In the genomic region with DNA sequence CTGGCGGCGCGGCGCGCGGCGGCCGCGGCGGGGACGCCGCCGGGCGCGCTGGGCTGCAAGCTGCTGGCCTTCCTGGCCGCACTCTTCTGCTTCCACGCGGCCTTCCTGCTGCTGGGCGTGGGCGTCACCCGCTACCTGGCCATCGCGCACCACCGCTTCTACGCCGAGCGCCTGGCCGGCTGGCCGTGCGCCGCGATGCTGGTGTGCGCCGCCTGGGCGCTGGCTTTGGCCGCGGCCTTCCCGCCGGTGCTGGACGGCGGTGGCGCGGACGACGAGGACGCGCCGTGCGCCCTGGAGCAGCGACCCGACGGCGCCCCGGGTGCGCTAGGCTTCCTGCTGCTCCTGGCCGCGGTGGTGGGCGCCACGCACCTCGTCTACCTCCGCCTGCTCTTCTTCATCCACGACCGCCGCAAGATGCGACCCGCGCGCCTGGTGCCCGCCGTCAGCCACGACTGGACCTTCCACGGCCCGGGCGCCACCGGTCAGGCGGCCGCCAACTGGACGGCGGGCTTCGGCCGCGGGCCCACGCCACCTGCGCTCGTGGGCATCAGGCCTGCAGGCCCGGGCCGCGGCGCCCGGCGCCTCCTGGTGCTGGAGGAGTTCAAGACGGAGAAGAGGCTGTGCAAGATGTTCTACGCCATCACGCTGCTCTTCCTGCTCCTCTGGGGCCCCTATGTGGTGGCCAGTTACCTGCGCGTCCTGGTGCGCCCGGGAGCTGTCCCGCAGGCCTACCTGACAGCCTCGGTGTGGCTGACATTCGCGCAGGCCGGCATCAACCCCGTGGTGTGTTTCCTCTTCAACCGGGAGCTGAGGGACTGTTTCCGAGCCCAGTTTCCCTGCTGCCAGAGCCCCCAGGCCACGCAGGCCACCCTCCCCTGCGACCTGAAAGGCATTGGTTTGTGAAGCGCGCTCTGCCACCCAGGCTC, we compare ENCODE assay signal across 8 mouse cellular contexts. TPM values are rescaled to one million over a fixed set of nuclear protein-coding genes. Genes with fewer than 3 reads are reported as not detected.
DNase-seq lines count a peak whose midpoint lies in the region; ATAC-seq and TF ChIP-seq lines count a peak whose summit lies in the region.

No protein-coding gene starts in this region.

- no peak for TF ChIP-seq EP300 in heart, postnatal 0 days (IDR thresholded peaks at IDR 0.05; ENCODE audit: low read depth)

- H3K27ac ChIP-seq in heart, embryonic 10.5 days, result peak overlapping the region; percentile 87
- no peak overlapping the region for H3K27ac ChIP-seq in heart, postnatal 0 days (ENCODE audit: low read depth)
- no peak overlapping the region for H3K27ac ChIP-seq in liver, embryonic 11.5 days (ENCODE audit: low read depth, low read length)
- H3K27ac ChIP-seq in olfactory bulb, adult 2 months (ENCODE audit: insufficient read depth, low read depth, low read length), result peak overlapping the region; percentile 95

- no peak for DNase-seq in heart, embryonic 10.5 days (ENCODE audit: low spot score)
- no peak for DNase-seq in heart, adult 9 months (ENCODE audit: low spot score in 2 of 2)
- peak; percentile 13 for DNase-seq in Muller cell, postnatal 12 days (ENCODE audit: inconsistent ontology term)
- DNase-seq in cerebellum, postnatal 36 days, result peak; percentile 43 to 57
- DNase-seq in heart, postnatal 0 days (ENCODE audit: low spot score), result no peak
- no peak for DNase-seq in liver, embryonic 11.5 days (ENCODE audit: low spot score)
- DNase-seq in spleen, adult 18-20 months, result no peak

- 1% methylated on average over 110 of the region's 110 CpGs for WGBS in heart, embryonic 10.5 days
- 3% methylated on average over 109 of the region's 110 CpGs for WGBS in heart, postnatal 0 days
- 3% methylated on average over 99 of the region's 110 CpGs for WGBS in liver, embryonic 11.5 days
- 3% methylated on average over 110 of the region's 110 CpGs for WGBS in olfactory bulb, adult 2 months

- H3K9me3 ChIP-seq in heart, embryonic 10.5 days, result no peaks in the 10 kb centered on the region
- no peaks in the 10 kb centered on the region for H3K9me3 ChIP-seq in heart, postnatal 0 days (replicated peaks; ENCODE audit: control insufficient read depth, low read length)
- no peaks in the 10 kb centered on the region for H3K9me3 ChIP-seq in liver, embryonic 11.5 days (ENCODE audit: control insufficient read depth, low read length)

- TF ChIP-seq CTCF in heart, postnatal 0 days (IDR thresholded peaks at IDR 0.05; ENCODE audit: low read depth), result no peak
- no peak for TF ChIP-seq CTCF in olfactory bulb, adult 2 months (IDR thresholded peaks at IDR 0.05; ENCODE audit: insufficient read depth, low read depth, low read length)

- H3K4me2 ChIP-seq in heart, postnatal 0 days (ENCODE audit: low read depth, low read length), result peak overlapping the region; percentile 95
- H3K4me2 ChIP-seq in liver, embryonic 11.5 days, result peak overlapping the region; percentile 76

- H3K4me1 ChIP-seq in heart, embryonic 10.5 days, result peaks cover 18% of the 10 kb centered on the region
- no peaks in the 10 kb centered on the region for H3K4me1 ChIP-seq in heart, postnatal 0 days (ENCODE audit: control insufficient read depth, insufficient read depth)
- peaks cover 3% of the 10 kb centered on the region; the same call in 1 of the 2 replicates for H3K4me1 ChIP-seq in liver, embryonic 11.5 days (replicated peaks; ENCODE audit: control insufficient read depth, insufficient read depth, low read length)
- H3K4me1 ChIP-seq in olfactory bulb, adult 2 months (ENCODE audit: control insufficient read depth, insufficient read depth, low read length), result peaks cover 12% of the 10 kb centered on the region

- H3K4me3 ChIP-seq in heart, embryonic 10.5 days, result peak overlapping the region; percentile 82
- peak overlapping the region; percentile 80 for H3K4me3 ChIP-seq in heart, postnatal 0 days (ENCODE audit: low read depth, low read length)
- H3K4me3 ChIP-seq in liver, embryonic 11.5 days (ENCODE audit: low read depth, low read length), result peak overlapping the region; percentile 63
- H3K4me3 ChIP-seq in olfactory bulb, adult 2 months (ENCODE audit: insufficient read depth, low read depth, low read length), result peak overlapping the region; percentile 97

- H3K27me3 ChIP-seq in heart, embryonic 10.5 days (ENCODE audit: insufficient read depth, poor library complexity, severe bottlenecking), result peaks cover 94% of the 10 kb centered on the region
- H3K27me3 ChIP-seq in heart, postnatal 0 days (ENCODE audit: control insufficient read depth, insufficient read depth, low read length), result peaks cover 89% of the 10 kb centered on the region
- H3K27me3 ChIP-seq in liver, embryonic 11.5 days (replicated peaks; ENCODE audit: control insufficient read depth, insufficient read depth, low read length), result peaks cover 78% of the 10 kb centered on the region

- no peak for TF ChIP-seq POLR2A in olfactory bulb, adult 2 months (IDR thresholded peaks at IDR 0.05; ENCODE audit: insufficient read depth, low read depth, low read length)

- H3K36me3 ChIP-seq in heart, embryonic 10.5 days, result no peaks in the 10 kb centered on the region
- H3K36me3 ChIP-seq in heart, postnatal 0 days (replicated peaks; ENCODE audit: control insufficient read depth, insufficient read depth, low read length), result no peaks in the 10 kb centered on the region
- no peaks in the 10 kb centered on the region for H3K36me3 ChIP-seq in liver, embryonic 11.5 days (ENCODE audit: control insufficient read depth, insufficient read depth, low read length)

- H3K9ac ChIP-seq in heart, postnatal 0 days (replicated peaks; ENCODE audit: low read depth, low read length), result peak overlapping the region; percentile 59
- peak overlapping the region; percentile 40; the same call in 1 of the 2 replicates for H3K9ac ChIP-seq in liver, embryonic 11.5 days (ENCODE audit: low read depth, low read length)

- ATAC-seq in heart, postnatal 0 days (ENCODE audit: insufficient read depth, low read depth), result peak; percentile 28; the same call in 1 of the 2 replicates
- no peak for ATAC-seq in liver, embryonic 11.5 days (replicated peaks; ENCODE audit: low FRiP score)

RNA-seq across cellular contexts. Expression of a gene that starts 0.7 kb away (rescaled TPM):
- 0.68 and 0.92 TPM in 2 replicates for polyA plus RNA-seq in heart, embryonic 10.5 days (2016; fragmentation: Nextera tagmentation; extraction: Ambion mirVana)
- total RNA-seq in heart, postnatal 0 days (2014; rRNA removed; ENCODE audit: low replicate concordance), result 0.34 and 4.5 TPM in 2 replicates
- polyA plus RNA-seq in heart, postnatal 0 days (2015; fragmentation: Nextera tagmentation; extraction: Ambion mirVana), result 0.78 and 0.92 TPM in 2 replicates
- polyA plus RNA-seq in liver, embryonic 11.5 days (2014; fragmentation: Nextera tagmentation; extraction: Ambion mirVana), result 0.53 and 0.55 TPM in 2 replicates
- not detected in 2 replicates for polyA plus RNA-seq in olfactory bulb, adult 2 months (2012; ENCODE audit: insufficient read depth, insufficient read length, low replicate concordance, missing spikeins)

RNA-seq across cellular contexts. Expression of a gene that starts 26.6 kb away (rescaled TPM):
- 2.2 and 3.4 TPM in 2 replicates for polyA plus RNA-seq in heart, embryonic 10.5 days (2016; fragmentation: Nextera tagmentation; extraction: Ambion mirVana)
- 0.31 and 0.95 TPM in 2 replicates for total RNA-seq in heart, postnatal 0 days (2014; rRNA removed; ENCODE audit: low replicate concordance)
- 1.6 and 2.0 TPM in 2 replicates for polyA plus RNA-seq in heart, postnatal 0 days (2015; fragmentation: Nextera tagmentation; extraction: Ambion mirVana)
- polyA plus RNA-seq in liver, embryonic 11.5 days (2014; fragmentation: Nextera tagmentation; extraction: Ambion mirVana), result 2.0 and 2.4 TPM in 2 replicates
- not detected in 2 replicates for polyA plus RNA-seq in olfactory bulb, adult 2 months (2012; ENCODE audit: insufficient read depth, insufficient read length, low replicate concordance, missing spikeins)

RNA-seq across cellular contexts. Expression of a gene that starts 26.6 kb away (rescaled TPM):
- polyA plus RNA-seq in heart, embryonic 10.5 days (2016; fragmentation: Nextera tagmentation; extraction: Ambion mirVana), result 4.1 and 7.1 TPM in 2 replicates
- 15.4 and 18.9 TPM in 2 replicates for total RNA-seq in heart, postnatal 0 days (2014; rRNA removed; ENCODE audit: low replicate concordance)
- polyA plus RNA-seq in heart, postnatal 0 days (2015; fragmentation: Nextera tagmentation; extraction: Ambion mirVana), result 18.9 and 21.7 TPM in 2 replicates
- polyA plus RNA-seq in liver, embryonic 11.5 days (2014; fragmentation: Nextera tagmentation; extraction: Ambion mirVana), result 4.1 and 4.5 TPM in 2 replicates
- polyA plus RNA-seq in olfactory bulb, adult 2 months (2012; ENCODE audit: insufficient read depth, insufficient read length, low replicate concordance, missing spikeins), result not detected in 2 replicates

RNA-seq across cellular contexts. Expression of a gene that starts 33.0 kb away (rescaled TPM):
- polyA plus RNA-seq in heart, embryonic 10.5 days (2016; fragmentation: Nextera tagmentation; extraction: Ambion mirVana), result 0.11 TPM in 1 of 2 replicates, not detected in the other
- total RNA-seq in heart, postnatal 0 days (2014; rRNA removed; ENCODE audit: low replicate concordance), result not detected in 2 replicates
- 0.11 TPM in 1 of 2 replicates, not detected in the other for polyA plus RNA-seq in heart, postnatal 0 days (2015; fragmentation: Nextera tagmentation; extraction: Ambion mirVana)
- not detected in 2 replicates for polyA plus RNA-seq in liver, embryonic 11.5 days (2014; fragmentation: Nextera tagmentation; extraction: Ambion mirVana)
- not detected in 2 replicates for polyA plus RNA-seq in olfactory bulb, adult 2 months (2012; ENCODE audit: insufficient read depth, insufficient read length, low replicate concordance, missing spikeins)

Comparison
In these comparisons a context has a peak if more than half of its experiments do, and no peak if none do; other contexts are left out.
1. H3K27ac ChIP-seq: peak in heart, embryonic 10.5 days (single experiment) and olfactory bulb, adult 2 months (single experiment); none in heart, postnatal 0 days (single experiment) and liver, embryonic 11.5 days (single experiment).
2. DNase-seq: peak in Muller cell, postnatal 12 days (single experiment) and cerebellum, postnatal 36 days (2 of 2); none in heart, embryonic 10.5 days (single experiment), heart, adult 9 months (0 of 2), heart, postnatal 0 days (single experiment), liver, embryonic 11.5 days (single experiment) and spleen, adult 18-20 months (0 of 2).
3. Peak in every context shown above with its lines, with median percentiles within 50 percentile points of each other: H3K4me3 ChIP-seq.